Mouse (Mus musculus): ENCODE results near the gene Pycr1.

The Pycr1 gene

GRCm38 (mm10) chr11:120657301-120657700 is 13.7 kb upstream of the Pycr1 start:
- peak; percentile 64 to 88 for DNase-seq

- DNase-seq: peak; percentile 30 to 62
These were observed 11.2 kb upstream of the Pycr1 start for GRCm38 (mm10) chr11:120654741-120655140.

GRCm38 (mm10) chr11:120651872-120652271 is 8.3 kb upstream of the Pycr1 start:
- no peak for DNase-seq

GRCm38 (mm10) chr11:120648001-120648476 is 4.5 kb upstream of the Pycr1 start, which contains the start of gene Myadml2:
TSS of gene Myadml2 (minus strand) at chr11:120648158.
- peak; percentile 34 to 57 for DNase-seq

- DNase-seq: peak in 1 of 2 experiments; percentile 35
These were observed 3.7 kb upstream of the Pycr1 start for GRCm38 (mm10) chr11:120647047-120647830.

GRCm38 (mm10) chr11:120642939-120643600 is 499 bp downstream of the Pycr1 start:
- peak in 1 of 2 experiments; percentile 44 for DNase-seq

GRCm38 (mm10) chr11:120641869-120642268 is 1.7 kb downstream of the Pycr1 start:
- DNase-seq: no peak

GRCm38 (mm10) chr11:120641255-120641654 is 2.3 kb downstream of the Pycr1 start:
- peak in 1 of 2 experiments; percentile 27 for DNase-seq

GRCm38 (mm10) chr11:120634810-120635209 is 8.8 kb downstream of the Pycr1 start:
- no peak for DNase-seq

- DNase-seq: peak; percentile 97
These were observed 9.8 kb downstream of the Pycr1 start, which contains the start of gene Mafg for GRCm38 (mm10) chr11:120633520-120634343. TSS of gene Mafg (minus strand) at chr11:120633600.

- peak; percentile 87 to 94 for DNase-seq
These were observed 10.7 kb downstream of the Pycr1 start for GRCm38 (mm10) chr11:120632559-120633519.

- DNase-seq: peak in 1 of 2 experiments; percentile 48
These were observed 11.7 kb downstream of the Pycr1 start for GRCm38 (mm10) chr11:120631726-120632448.

GRCm38 (mm10) chr11:120630881-120631725 is 12.5 kb downstream of the Pycr1 start:
- peak; percentile 65 to 90 for DNase-seq

GRCm38 (mm10) chr11:120630401-120630871 is 13.1 kb downstream of the Pycr1 start:
- DNase-seq: peak; percentile 79 to 94

- DNase-seq: peak; percentile 69 to 85
These were observed 13.7 kb downstream of the Pycr1 start for GRCm38 (mm10) chr11:120629911-120630310.

- DNase-seq: peak; percentile 66 to 86
These were observed 14.2 kb downstream of the Pycr1 start for GRCm38 (mm10) chr11:120629341-120629730.

- DNase-seq: peak in 1 of 2 experiments; percentile 41
These were observed 14.8 kb downstream of the Pycr1 start for GRCm38 (mm10) chr11:120628601-120629340.

GRCm38 (mm10) chr11:120627468-120628300 is 15.9 kb downstream of the Pycr1 start:
- DNase-seq: peak; percentile 40 to 68

All from kidney, postnatal 25 days (tissue).